Mouse (Mus musculus) MEL (cell line): Measurements from ENCODE around the gene Gpsm3. TPM values are rescaled to one million over a fixed set of nuclear protein-coding genes. Genes with fewer than 3 reads are reported as not detected.

Experiments
- DNase-seq: peaks from one replicate; pipeline ENCODE4 v3.0.0; 2011; ENCODE audit warnings: low read depth, low spot score
- H3K27ac ChIP-seq: 2 replicates; pipeline ENCODE4 v1.5.1; 2012; ENCODE audit warnings: low read depth, mild to moderate bottlenecking, control low read depth, low read length, moderate library complexity; ENCODE audit not compliant: control insufficient read depth
- H3K27me3 ChIP-seq, 2 experiments: fragments of 150-350 bp in 1 of 2; sonication (generic) in 1 of 2; 2 replicates each; pipeline ENCODE4 v1.6.1; 2012; ENCODE audit warnings: low read length in 2 of 2, mild to moderate bottlenecking in 2 of 2, improper control_type of control experiment in 1 of 2, moderate library complexity in 1 of 2; ENCODE audit not compliant: insufficient read depth in 2 of 2, control insufficient read depth in 1 of 2
- H3K36me3 ChIP-seq, 2 experiments: 2 replicates each; pipeline ENCODE4 v1.6.1; 2012 to 2014; ENCODE audit warnings: low read length in 2 of 2, improper control_type of control experiment in 1 of 2, inconsistent platforms in 1 of 2, mild to moderate bottlenecking in 1 of 2; ENCODE audit not compliant: insufficient read depth in 2 of 2, control insufficient read depth in 1 of 2
- H3K4me1 ChIP-seq, 2 experiments: fragments of 150-350 bp in 1 of 2; sonication (generic) in 1 of 2; 2 replicates each; pipeline ENCODE4 v1.6.1; 2012; ENCODE audit warnings: low read length in 2 of 2, improper control_type of control experiment in 1 of 2, mild to moderate bottlenecking in 1 of 2; ENCODE audit not compliant: insufficient read depth in 2 of 2, control insufficient read depth in 1 of 2
- H3K4me3 ChIP-seq, 2 experiments: fragments of 150-350 bp in 1 of 2; sonication (generic) in 1 of 2; 2 replicates each; pipeline ENCODE4 v1.5.1; 2012; ENCODE audit warnings: low read depth in 2 of 2, low read length in 2 of 2, mild to moderate bottlenecking in 2 of 2, moderate library complexity in 2 of 2, control low read depth in 1 of 2, improper control_type of control experiment in 1 of 2; ENCODE audit not compliant: control insufficient read depth in 1 of 2, insufficient read depth in 1 of 2
- H3K79me2 ChIP-seq: 2 replicates; pipeline ENCODE4 v1.6.1; 2012; ENCODE audit warnings: mild to moderate bottlenecking, low read length, moderate library complexity; ENCODE audit not compliant: control insufficient read depth, poor library complexity, insufficient read depth
- H3K9ac ChIP-seq: 2 replicates; pipeline ENCODE4 v1.6.1; 2012; ENCODE audit warnings: low read depth, mild to moderate bottlenecking, control low read depth, low read length, moderate library complexity; ENCODE audit not compliant: control insufficient read depth, poor library complexity, severe bottlenecking
- H3K9me3 ChIP-seq: fragments of 150-350 bp; sonication (generic); replicated peaks from 2 replicates; pipeline ENCODE4 v1.6.1; 2012; ENCODE audit warnings: mild to moderate bottlenecking, low read length, improper control_type of control experiment, moderate library complexity; ENCODE audit not compliant: insufficient read depth
- BHLHE40 ChIP-seq: IDR thresholded peaks from 2 replicates; pipeline ENCODE4 v1.6.1; 2012; ENCODE audit warnings: low read depth, mild to moderate bottlenecking, inconsistent platforms, low read length, improper control_type of control experiment, borderline replicate concordance
- CHD1 ChIP-seq: IDR thresholded peaks from 2 replicates; pipeline ENCODE4 v1.6.1; 2012; ENCODE audit warnings: low read depth, mild to moderate bottlenecking, inconsistent platforms, low read length, improper control_type of control experiment
- CHD2 ChIP-seq: IDR thresholded peaks from 2 replicates; pipeline ENCODE4 v1.6.1; 2011; ENCODE audit warnings: low read length, improper control_type of control experiment
- CTCF ChIP-seq, 3 experiments: IDR thresholded peaks in 2 of 3; conservative IDR thresholded peaks in 1 of 3; 2 replicates each; pipeline ENCODE4 v1.5.1; 2011 to 2012; ENCODE audit warnings: low read length in 3 of 3, low read depth in 2 of 3, mild to moderate bottlenecking in 2 of 3, improper control_type of control experiment in 1 of 3, inconsistent platforms in 1 of 3, mixed read lengths in 1 of 3, moderate library complexity in 1 of 3; ENCODE audit not compliant: control insufficient read depth in 1 of 3, insufficient read depth in 1 of 3, poor library complexity in 1 of 3, severe bottlenecking in 1 of 3
- E2F4 ChIP-seq: IDR thresholded peaks from 2 replicates; pipeline ENCODE4 v1.6.1; 2011; ENCODE audit warnings: low read depth, low read length, improper control_type of control experiment, borderline replicate concordance
- HCFC1 ChIP-seq: IDR thresholded peaks from 2 replicates; pipeline ENCODE4 v1.6.1; 2012; ENCODE audit warnings: low read depth, mild to moderate bottlenecking, inconsistent platforms, low read length, improper control_type of control experiment, moderate library complexity
- JUND ChIP-seq: IDR thresholded peaks from 2 replicates; pipeline ENCODE4 v1.6.1; 2011; ENCODE audit warnings: low read depth, mild to moderate bottlenecking, improper control_type of control experiment, low read length
- KAT2A ChIP-seq: conservative IDR thresholded peaks from 2 replicates; pipeline ENCODE4 v1.6.1; 2012; ENCODE audit warnings: low read depth, low read length, improper control_type of control experiment, inconsistent platforms
- MAX ChIP-seq: IDR thresholded peaks from 2 replicates; pipeline ENCODE4 v1.6.1; 2011; ENCODE audit warnings: low read length, improper control_type of control experiment
- MAZ ChIP-seq: IDR thresholded peaks from 2 replicates; pipeline ENCODE4 v1.6.1; 2012; ENCODE audit warnings: low read depth, mild to moderate bottlenecking, inconsistent platforms, low read length, improper control_type of control experiment
- MEF2A ChIP-seq: IDR thresholded peaks from 2 replicates; pipeline ENCODE4 v1.6.1; 2014; ENCODE audit warnings: low read depth, mild to moderate bottlenecking, inconsistent platforms, low read length, improper control_type of control experiment; ENCODE audit not compliant: poor library complexity, insufficient replicate concordance, severe bottlenecking; ENCODE audit errors: extremely low read depth
- MXI1 ChIP-seq: IDR thresholded peaks from 2 replicates; pipeline ENCODE4 v1.6.1; 2011; ENCODE audit warnings: mild to moderate bottlenecking, low read depth, low read length, improper control_type of control experiment
- MYC ChIP-seq: IDR thresholded peaks from 2 replicates; pipeline ENCODE4 v1.6.1; 2011; ENCODE audit warnings: low read depth, mild to moderate bottlenecking, low read length, improper control_type of control experiment, moderate library complexity
- NRF1 ChIP-seq: IDR thresholded peaks from 2 replicates; pipeline ENCODE4 v1.6.1; 2014; ENCODE audit warnings: low read depth, mild to moderate bottlenecking, inconsistent platforms, low read length, improper control_type of control experiment, moderate library complexity; ENCODE audit not compliant: poor library complexity, insufficient read depth, severe bottlenecking
- POLR2A ChIP-seq, 2 experiments: IDR thresholded peaks; 2 replicates each; pipeline ENCODE4 v1.6.1; 2011 to 2012; ENCODE audit warnings: low read length in 2 of 2, mild to moderate bottlenecking in 2 of 2, control low read depth in 1 of 2, improper control_type of control experiment in 1 of 2, low read depth in 1 of 2, moderate library complexity in 1 of 2; ENCODE audit not compliant: control insufficient read depth in 1 of 2, insufficient read depth in 1 of 2, poor library complexity in 1 of 2
- POLR2AphosphoS5 ChIP-seq: IDR thresholded peaks from 2 replicates; pipeline ENCODE4 v1.6.1; 2012; ENCODE audit warnings: low read depth, borderline replicate concordance, mild to moderate bottlenecking, inconsistent platforms, low read length, moderate library complexity, mixed read lengths
- RAD21 ChIP-seq: IDR thresholded peaks from 2 replicates; pipeline ENCODE4 v1.6.1; 2011; ENCODE audit warnings: mild to moderate bottlenecking, low read depth, low read length, improper control_type of control experiment
- RCOR1 ChIP-seq: IDR thresholded peaks from 2 replicates; pipeline ENCODE4 v1.6.1; 2012; ENCODE audit warnings: low read depth, mild to moderate bottlenecking, inconsistent platforms, low read length, improper control_type of control experiment
- SIN3A ChIP-seq: IDR thresholded peaks from 2 replicates; pipeline ENCODE4 v1.6.1; 2012; ENCODE audit warnings: low read length, improper control_type of control experiment, inconsistent platforms
- SMC3 ChIP-seq: IDR thresholded peaks from 2 replicates; pipeline ENCODE4 v1.6.1; 2011; ENCODE audit warnings: low read depth, low read length, improper control_type of control experiment
- TAL1 ChIP-seq: IDR thresholded peaks from 2 replicates; pipeline ENCODE4 v1.6.1; 2012; ENCODE audit warnings: mild to moderate bottlenecking, inconsistent platforms, low read length, moderate library complexity, mixed read lengths
- TCF12 ChIP-seq: IDR thresholded peaks from 2 replicates; pipeline ENCODE4 v1.6.1; 2014; ENCODE audit warnings: low read depth, mild to moderate bottlenecking, inconsistent platforms, low read length, improper control_type of control experiment, moderate library complexity
- UBTF ChIP-seq: IDR thresholded peaks from 2 replicates; pipeline ENCODE4 v1.6.1; 2012; ENCODE audit warnings: low read depth, mild to moderate bottlenecking, inconsistent platforms, low read length, improper control_type of control experiment, moderate library complexity, borderline replicate concordance; ENCODE audit not compliant: insufficient read depth
- USF1 ChIP-seq: IDR thresholded peaks from 2 replicates; pipeline ENCODE4 v1.6.1; 2014; ENCODE audit warnings: low read depth, mild to moderate bottlenecking, inconsistent platforms, low read length, improper control_type of control experiment, moderate library complexity
- USF2 ChIP-seq, 2 experiments: IDR thresholded peaks; 2 replicates each; pipeline ENCODE4 v1.6.1; 2011 to 2012; ENCODE audit warnings: improper control_type of control experiment in 2 of 2, low read length in 2 of 2, borderline replicate concordance in 1 of 2, inconsistent platforms in 1 of 2, low read depth in 1 of 2, mild to moderate bottlenecking in 1 of 2; ENCODE audit not compliant: insufficient read depth in 1 of 2
- ZC3H11A ChIP-seq: IDR thresholded peaks from 2 replicates; pipeline ENCODE4 v1.6.1; 2012; ENCODE audit warnings: low read depth, mild to moderate bottlenecking, inconsistent platforms, low read length, improper control_type of control experiment
- ZKSCAN1 ChIP-seq: IDR thresholded peaks from 2 replicates; pipeline ENCODE4 v1.6.1; 2012; ENCODE audit warnings: low read depth, mild to moderate bottlenecking, inconsistent platforms, low read length, improper control_type of control experiment, moderate library complexity
- ZMIZ1 ChIP-seq: IDR thresholded peaks from 2 replicates; pipeline ENCODE4 v1.6.1; 2012; ENCODE audit warnings: low read depth, mild to moderate bottlenecking, inconsistent platforms, low read length, improper control_type of control experiment, moderate library complexity
- polyA plus RNA-seq, 2 experiments: library from polyadenylated mRNA; stranded (reverse) in 1 of 2; unstranded in 1 of 2; fragments of >175 nt in 1 of 2; fragments of >200 nt in 1 of 2; gene quantifications; 2 replicates each; pipeline versions ENCODE4 v1.2.1 to v1.2.4; 2012; ENCODE audit warnings: low replicate concordance in 2 of 2, low read depth in 1 of 2; ENCODE audit not compliant: insufficient read length in 2 of 2, insufficient read depth in 1 of 2, missing spikeins in 1 of 2
- total RNA-seq: library from RNA; depleted of rRNA; stranded (reverse); fragments of 300-350 nt; gene quantifications from 2 replicates; pipeline ENCODE4 v1.2.3, GENCODE M21; 2012

The Gpsm3 gene
- total and polyA plus RNA-seq, 3 experiments = 10.6 to 37.8 TPM; not detected in 1

DNA sequence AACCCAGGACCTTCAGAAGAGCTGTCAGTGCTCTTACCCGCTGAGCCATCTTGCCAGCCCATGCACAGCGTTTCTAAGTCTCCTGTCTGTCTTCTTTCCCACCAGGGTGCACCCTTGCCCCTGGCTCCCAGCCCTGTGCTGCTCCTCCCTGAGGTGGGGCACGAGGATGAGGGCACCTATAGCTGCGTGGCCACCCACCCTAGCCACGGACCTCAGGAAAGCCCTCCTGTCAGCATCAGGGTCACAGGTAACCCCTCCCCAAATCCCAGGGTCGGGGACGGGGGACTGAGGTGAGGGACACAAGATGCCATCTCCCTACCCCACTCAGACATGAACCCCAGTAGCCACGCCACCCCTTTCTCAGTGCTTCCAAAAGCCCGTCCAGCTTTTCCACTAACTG lies 10.3 kb downstream of the Gpsm3 start:
- Histone ChIP-seq H3K4me1 (peaks cover 0 to 12% of the 10 kb centered on the region in 2 experiments; a peak in 3 of 4 replicates), H3K27me3 (no peaks in the 10 kb centered on the region), H3K9me3 (no peaks in the 10 kb centered on the region), H3K9ac (no peak overlapping the region), H3K36me3 (peaks cover 0 to 4% of the 10 kb centered on the region in 2 experiments; a peak in 3 of 4 replicates), H3K4me3 (no peak overlapping the region), H3K79me2 (peaks cover 14% of the 10 kb centered on the region), H3K27ac (no peak overlapping the region)
- TF ChIP-seq HCFC1 (no peak), SMC3 (no peak), E2F4 (no peak), CHD1 (no peak), MXI1 (no peak), ZMIZ1 (no peak), NRF1 (no peak), ZKSCAN1 (no peak), MEF2A (no peak), POLR2A (IDR thresholded peaks at IDR 0.05; ENCODE audit: control insufficient read depth in 1 of 2, insufficient read depth in 1 of 2, low read depth in 1 of 2, low read length in 2 of 2, poor library complexity in 1 of 2) (no peak), KAT2A (no peak), JUND (no peak), SIN3A (no peak), ZC3H11A (no peak), MAX (no peak), USF1 (no peak), MAZ (no peak), RAD21 (no peak), MYC (no peak), BHLHE40 (no peak)
- DNase-seq = no peak

DNA sequence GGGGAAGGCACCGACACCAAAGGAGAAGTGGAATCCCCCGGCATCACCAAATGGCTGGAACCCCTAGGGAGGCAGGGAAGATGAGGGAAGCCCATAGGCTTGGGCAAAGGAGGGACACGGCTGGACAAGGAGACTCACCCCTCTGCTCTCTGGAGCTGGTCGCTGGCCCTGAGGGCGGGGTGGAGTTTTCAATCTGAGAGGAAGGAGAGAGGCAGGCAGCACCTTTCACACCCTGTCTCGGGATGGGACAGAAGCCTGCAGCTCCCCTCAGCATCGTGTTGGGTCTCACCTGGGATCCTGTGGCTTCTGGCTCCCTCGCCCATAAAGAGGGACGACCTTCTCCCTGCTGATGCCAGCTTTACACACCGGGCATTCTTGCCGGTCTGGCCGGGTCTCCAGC lies 12.2 kb downstream of the Gpsm3 start:
- no peak overlapping the region for H3K4me3 ChIP-seq
- H3K27ac ChIP-seq = no peak overlapping the region
- peaks cover 29% of the 10 kb centered on the region for H3K79me2 ChIP-seq
- H3K36me3 ChIP-seq = peaks cover 0 to under 1% of the 10 kb centered on the region in 2 experiments; a peak in 2 of 4 replicates
- TF ChIP-seq USF1 (no peak), CHD2 (no peak), MAX (no peak), ZMIZ1 (no peak), ZC3H11A (no peak), UBTF (no peak), CHD1 (no peak), BHLHE40 (no peak), MYC (no peak), NRF1 (no peak), POLR2AphosphoS5 (no peak), CTCF (IDR thresholded peaks at IDR 0.05 in 2 of 3, conservative IDR thresholded peaks at IDR 0.05 in 1 of 3; ENCODE audit: control insufficient read depth in 1 of 3, insufficient read depth in 1 of 3, low read depth in 2 of 3, low read length in 3 of 3, poor library complexity in 1 of 3, severe bottlenecking in 1 of 3) (no peak), RAD21 (no peak), POLR2A (IDR thresholded peaks at IDR 0.05; ENCODE audit: control insufficient read depth in 1 of 2, insufficient read depth in 1 of 2, low read depth in 1 of 2, low read length in 2 of 2, poor library complexity in 1 of 2) (no peak), RCOR1 (no peak), TAL1 (no peak), TCF12 (no peak), USF2 (IDR thresholded peaks at IDR 0.05; ENCODE audit: borderline replicate concordance in 1 of 2, insufficient read depth in 1 of 2, low read depth in 1 of 2, low read length in 2 of 2) (no peak)
- H3K27me3 ChIP-seq = no peaks in the 10 kb centered on the region
- peaks cover 1 to 10% of the 10 kb centered on the region in 2 experiments for H3K4me1 ChIP-seq
- no peaks in the 10 kb centered on the region for H3K9me3 ChIP-seq
- no peak for DNase-seq
- no peak overlapping the region for H3K9ac ChIP-seq
